Mouse (Mus musculus): ENCODE results near the gene Fam214a.

Gene Fam214a

GRCm38 (mm10) chr9:75032408-75032807 lies 79.7 kb downstream of the Fam214a start:
- no peak for DNase-seq (ENCODE audit: low spot score)

DNA sequence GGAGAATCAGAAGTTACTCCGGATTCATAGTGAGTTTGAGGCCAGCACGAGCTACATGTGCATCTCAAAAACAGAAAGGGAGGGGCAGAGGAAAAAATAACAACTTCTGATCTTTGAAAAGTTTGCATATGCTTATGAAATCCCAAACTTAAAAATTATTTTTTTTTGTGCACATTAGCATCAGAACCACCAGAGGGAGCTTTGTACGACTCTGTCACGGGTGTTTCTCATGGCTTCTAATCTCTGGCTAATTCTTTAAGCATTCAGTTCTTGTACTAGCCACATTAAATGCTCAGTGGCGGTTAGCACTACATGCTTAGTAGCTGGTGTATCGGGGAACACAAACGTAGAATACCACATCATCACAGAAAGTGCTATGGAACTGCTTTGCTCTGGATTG lies 80.5 kb downstream of the Fam214a start:
- DNase-seq (ENCODE audit: low spot score) = no peak

- no peak for DNase-seq (ENCODE audit: low spot score)
Measured at GRCm38 (mm10) chr9:75034691-75035090, 82.0 kb downstream of the Fam214a start.

GRCm38 (mm10) chr9:75035944-75036343 lies 83.3 kb downstream of the Fam214a start:
- DNase-seq (ENCODE audit: low spot score) = no peak

DNA sequence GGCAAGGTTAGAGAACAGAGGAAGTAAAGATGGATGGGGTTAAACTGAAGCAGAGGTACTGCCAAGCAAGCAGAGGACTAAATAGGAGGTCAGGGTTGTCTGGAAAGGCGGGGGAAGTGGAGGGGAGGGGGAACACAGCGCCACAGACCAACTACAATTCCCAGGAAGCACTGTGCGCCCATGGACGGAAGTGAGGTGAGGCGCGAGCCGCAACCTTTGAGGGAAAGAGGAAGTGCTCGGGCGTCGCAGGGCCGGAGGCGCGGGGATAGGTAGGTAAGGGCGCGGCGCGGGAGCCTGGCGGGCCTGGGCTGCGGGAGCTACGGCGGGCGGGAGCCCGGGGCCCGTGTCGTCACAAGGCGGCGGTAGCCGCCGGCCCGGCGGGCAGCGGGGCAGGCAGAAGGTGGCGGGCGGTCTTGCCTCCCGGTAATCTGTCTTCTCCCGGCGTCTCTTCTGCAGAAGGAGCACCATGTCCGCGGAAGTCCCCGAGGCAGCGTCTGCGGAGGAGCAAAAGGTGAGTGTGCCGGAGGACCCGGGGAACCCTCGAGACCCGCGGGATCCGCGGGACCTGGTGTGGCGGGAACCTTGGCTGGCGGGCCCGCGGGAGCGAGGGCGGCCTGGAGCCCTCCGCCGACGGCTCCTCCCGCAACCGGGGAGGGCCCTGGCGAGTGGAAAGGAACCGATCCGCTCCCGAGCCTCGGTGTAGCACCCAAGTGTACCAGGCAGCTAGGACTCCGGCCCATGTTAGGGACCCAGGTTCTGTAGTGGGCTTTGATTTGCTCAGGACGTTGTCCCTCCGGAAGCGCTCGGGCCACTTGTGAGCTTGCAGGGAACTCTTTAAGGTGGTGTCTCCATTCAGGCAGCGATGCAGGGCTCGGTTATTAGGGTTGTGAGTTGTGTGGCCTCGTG lies 85.0 kb downstream of the Fam214a start, which contains the start of gene Arpp19:
Gene Arpp19 (plus strand): TSS at position 164 of the 906 bp plus-strand sequence.
- DNase-seq (ENCODE audit: low spot score) = peak; percentile 89

- DNase-seq (ENCODE audit: low spot score) = no peak
Measured at GRCm38 (mm10) chr9:75038357-75038688, 85.6 kb downstream of the Fam214a start.

GRCm38 (mm10) chr9:75040566-75040965 lies 87.9 kb downstream of the Fam214a start:
- DNase-seq (ENCODE audit: low spot score) = no peak

DNA sequence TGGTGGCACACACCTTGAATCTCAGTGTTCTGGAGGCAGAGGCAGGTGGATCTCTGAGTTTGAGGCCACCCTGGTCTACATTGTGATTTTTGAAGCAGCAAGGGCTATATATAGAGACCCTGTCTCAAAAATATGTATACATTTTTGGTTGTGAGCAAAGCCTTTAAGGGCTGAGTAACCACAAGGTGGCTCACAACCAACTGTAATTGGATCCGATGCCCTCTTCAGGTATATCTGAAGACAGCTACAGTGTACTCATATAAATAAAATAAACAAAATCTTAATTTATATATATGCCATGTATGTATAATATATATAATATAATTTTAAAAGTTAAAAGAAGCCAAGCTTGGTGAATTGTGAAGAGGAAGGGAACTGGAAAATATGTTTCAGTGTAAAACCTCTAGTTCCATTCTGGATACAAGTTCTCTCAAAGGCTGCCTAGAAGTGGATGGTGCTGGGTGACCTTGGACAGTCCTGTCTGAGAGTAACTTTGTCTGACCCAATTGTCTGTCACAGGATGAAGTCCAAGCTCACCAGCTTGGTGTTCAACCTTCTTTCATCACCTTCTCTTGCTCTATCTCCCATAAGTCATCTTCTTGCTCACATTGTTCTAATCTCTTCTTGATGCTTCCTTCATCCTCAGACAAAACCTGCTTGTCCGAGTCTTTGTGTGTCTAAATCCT lies 89.3 kb downstream of the Fam214a start:
- no peak for DNase-seq (ENCODE audit: low spot score)

DNA sequence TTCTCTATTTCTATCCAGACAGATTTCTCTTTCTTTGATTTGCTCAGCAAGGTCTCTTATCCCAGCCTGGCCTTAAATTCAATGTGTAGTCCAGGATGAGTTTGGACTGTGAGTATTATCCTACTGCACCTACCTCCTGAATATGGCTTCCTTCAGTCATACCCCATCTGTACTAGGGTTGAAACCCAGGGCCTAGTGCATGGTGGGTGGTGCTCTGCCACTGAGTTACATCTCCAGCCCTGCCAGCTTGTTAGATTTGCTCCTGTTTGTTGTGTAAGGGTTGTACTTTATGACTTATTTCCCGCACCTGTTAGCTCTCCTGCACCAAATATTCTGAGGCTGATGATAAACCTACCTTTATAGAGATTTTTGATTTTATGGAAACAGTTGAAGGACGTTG lies 90.5 kb downstream of the Fam214a start:
- no peak for DNase-seq (ENCODE audit: low spot score)

- no peak for DNase-seq (ENCODE audit: low spot score)
Measured at GRCm38 (mm10) chr9:75047079-75047478, 94.4 kb downstream of the Fam214a start.

- DNase-seq (ENCODE audit: low spot score) = peak; percentile 47
Measured at GRCm38 (mm10) chr9:75049100-75049499, 96.4 kb downstream of the Fam214a start.

GRCm38 (mm10) chr9:75050003-75050402 lies 97.3 kb downstream of the Fam214a start:
- DNase-seq (ENCODE audit: low spot score) = peak; percentile 77

DNA sequence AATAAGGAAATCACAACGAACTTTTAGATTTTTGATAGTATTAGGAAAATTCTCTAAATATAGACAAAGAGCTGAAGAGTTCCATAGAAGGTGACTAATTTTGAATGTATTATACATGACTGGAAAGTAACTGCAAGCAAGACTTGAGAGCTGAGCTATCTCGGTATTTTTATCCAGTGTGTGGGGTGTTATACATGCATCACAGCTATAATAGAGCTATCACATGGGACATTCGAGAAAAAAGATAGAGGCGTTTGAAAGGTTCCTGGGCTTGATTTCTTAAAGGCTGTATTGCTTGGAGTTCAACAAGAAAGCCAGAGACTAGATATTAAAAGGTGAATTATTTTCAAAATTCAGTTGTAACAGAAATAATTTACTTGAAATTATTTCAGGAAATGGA lies 99.2 kb downstream of the Fam214a start:
- no peak for DNase-seq (ENCODE audit: low spot score)

- DNase-seq (ENCODE audit: low spot score) = no peak
Measured at GRCm38 (mm10) chr9:75055046-75055445, 102.4 kb downstream of the Fam214a start.

DNA sequence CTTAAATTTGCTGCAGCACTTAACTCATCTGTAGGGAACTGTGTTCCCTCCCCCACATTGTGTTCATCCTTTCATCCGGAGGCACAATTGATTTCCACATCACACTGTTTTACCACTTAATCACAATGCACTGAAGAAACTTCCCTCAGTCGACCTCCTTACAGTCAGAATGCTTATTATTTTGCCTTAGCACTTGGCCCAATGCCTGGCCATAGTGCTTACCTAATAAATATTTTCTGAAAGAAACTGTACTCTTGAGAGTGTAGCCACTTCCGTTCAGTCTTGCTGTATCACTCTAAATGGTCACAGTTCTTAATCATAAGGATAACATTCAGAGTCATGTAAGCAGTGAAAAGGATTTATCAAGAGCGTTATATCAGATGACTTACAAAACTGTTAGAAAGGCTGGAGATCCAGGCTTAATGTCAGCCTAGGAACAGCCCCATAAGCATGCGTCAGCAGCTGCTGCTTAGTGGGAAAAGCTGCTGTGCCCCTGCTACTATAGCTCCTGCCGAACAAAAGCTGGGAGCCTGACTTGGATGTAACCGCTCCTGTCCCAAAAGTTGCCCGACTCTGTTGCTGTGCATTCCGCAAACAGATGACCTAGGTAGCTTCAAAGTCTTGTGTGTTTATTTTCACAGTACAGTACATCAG lies 112.1 kb downstream of the Fam214a start:
- no peak for DNase-seq (ENCODE audit: low spot score)

- DNase-seq (ENCODE audit: low spot score) = no peak
Measured at GRCm38 (mm10) chr9:75070457-75071028, 117.9 kb downstream of the Fam214a start, which contains the start of gene Myo5a. Myo5a (plus strand) TSS chr9:75071015.

- DNase-seq (ENCODE audit: low spot score) = peak; percentile 65
Measured at GRCm38 (mm10) chr9:75071029-75071705, 118.5 kb downstream of the Fam214a start.

DNA sequence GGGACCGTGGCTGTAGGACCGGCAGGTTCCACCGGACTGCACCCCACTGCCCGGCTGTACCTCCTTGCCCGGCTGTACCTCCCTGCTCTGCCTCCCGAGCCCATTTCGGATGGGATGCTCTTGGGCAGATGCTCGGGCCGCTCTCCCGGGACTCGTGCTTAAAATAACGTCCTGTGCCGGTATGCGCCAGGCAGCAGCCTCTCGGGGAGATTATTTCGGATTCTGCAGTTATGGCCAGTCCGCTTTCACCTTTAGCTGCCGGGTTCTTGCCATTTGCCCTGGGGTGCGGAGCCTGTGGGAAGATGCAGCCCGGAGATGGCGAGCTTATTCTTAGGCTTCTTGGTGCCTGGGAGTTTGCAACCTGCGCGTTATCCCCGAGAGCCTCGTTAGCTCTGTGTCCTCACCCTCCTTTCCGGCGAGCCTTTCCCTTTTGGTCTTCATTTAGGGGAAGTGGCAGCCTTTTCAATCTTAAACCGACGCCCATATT lies 119.1 kb downstream of the Fam214a start:
- DNase-seq (ENCODE audit: low spot score) = no peak

DNA sequence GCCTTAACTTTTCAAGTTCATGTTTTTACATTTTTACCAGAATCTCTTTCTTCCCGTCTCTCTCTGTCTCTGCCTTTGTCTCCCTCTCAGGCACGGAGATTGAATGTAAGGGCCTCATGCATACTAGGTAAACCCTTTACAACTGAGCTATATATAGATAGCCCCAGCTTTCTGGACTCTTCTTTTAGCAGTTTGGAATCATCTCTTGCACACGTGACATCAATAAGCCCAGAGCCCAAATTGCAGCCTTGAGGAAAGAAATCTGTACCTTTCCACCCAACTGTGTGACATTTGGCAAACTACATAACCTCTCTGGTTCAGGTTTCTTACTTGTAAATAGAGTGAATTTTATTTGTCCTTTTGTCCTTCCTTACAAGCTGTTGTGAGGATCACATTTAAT lies 119.7 kb downstream of the Fam214a start:
- DNase-seq (ENCODE audit: low spot score) = no peak

- no peak for DNase-seq (ENCODE audit: low spot score)
Measured at GRCm38 (mm10) chr9:75077191-75077590, 124.5 kb downstream of the Fam214a start.
